Mouse (Mus musculus) lung, embryonic 14.5 days (tissue): Measurements from ENCODE around the gene Lrrc3b. TPM values are rescaled to one million over a fixed set of nuclear protein-coding genes. Genes with fewer than 3 reads are reported as not detected.

Experiments used
- ATAC-seq: fragments of 200-750 bp; cut with Nextera tagmentation; 2 replicates; pipeline ENCODE4 v1.8.0; 2017; ENCODE audit warnings: mild to moderate bottlenecking, moderate TSS enrichment, moderate library complexity; ENCODE audit not compliant: insufficient read depth
- DNase-seq: peaks from one replicate; pipeline ENCODE4 v3.0.0-alpha.2; 2015
- H3K27ac ChIP-seq: fragments of 300-500 bp; sonication (generic); 2 replicates; pipeline ENCODE4 v1.5.1; 2014; ENCODE audit warnings: low read depth, mild to moderate bottlenecking, moderate library complexity
- H3K27me3 ChIP-seq: fragments of 300-500 bp; sonication (generic); 2 replicates; pipeline ENCODE4 v1.6.1; 2014; ENCODE audit warnings: low read length, control low read depth; ENCODE audit not compliant: insufficient read depth
- H3K36me3 ChIP-seq: fragments of 300-500 bp; sonication (generic); 2 replicates; pipeline ENCODE4 v1.6.1; 2014; ENCODE audit warnings: control low read depth; ENCODE audit not compliant: insufficient read depth
- H3K4me1 ChIP-seq: fragments of 300-500 bp; sonication (generic); 2 replicates; pipeline ENCODE4 v1.6.1; 2014; ENCODE audit warnings: antibody characterized with exemption, control low read depth; ENCODE audit not compliant: insufficient read depth
- H3K4me2 ChIP-seq: fragments of 300-500 bp; sonication (generic); 2 replicates; pipeline ENCODE4 v1.6.1; 2014; ENCODE audit warnings: mild to moderate bottlenecking
- H3K4me3 ChIP-seq: fragments of 300-500 bp; sonication (generic); 2 replicates; pipeline ENCODE4 v1.5.1; 2014; ENCODE audit warnings: low read depth, low read length
- H3K9ac ChIP-seq: fragments of 300-500 bp; sonication (generic); 2 replicates; pipeline ENCODE4 v1.6.1; 2014
- H3K9me3 ChIP-seq: fragments of 300-500 bp; sonication (generic); 2 replicates; pipeline ENCODE4 v1.6.1; 2016; ENCODE audit warnings: low read depth, low read length, control low read depth
- CTCF ChIP-seq: IDR thresholded peaks from 2 replicates; pipeline ENCODE4 v1.5.1; 2016; ENCODE audit warnings: antibody characterized with exemption, low read depth
- WGBS: fragments of 180-500 bp; shearing (Covaris S2); extraction: QIAGEN DNeasy Blood & Tissue Kit; methylation state at CpG from one replicate; pipeline ENCODE4 v1.1.7; 2014; 5-methylcytosine and 5-hydroxymethylcytosine counted together
- polyA plus RNA-seq: library from polyadenylated mRNA; unstranded; fragments of >200 nt; fragmentation: Nextera tagmentation; extraction: Ambion mirVana; gene quantifications from 2 replicates; pipeline ENCODE4 v1.2.1, GENCODE M21; 2014

The Lrrc3b gene
- polyA plus RNA-seq, 1 experiment from 2014 or later: 2.5 TPM

- no peaks in the 10 kb centered on the region for H3K9me3 ChIP-seq
- no peak for DNase-seq
- no peak overlapping the region for H3K4me3 ChIP-seq
- H3K4me2 ChIP-seq: no peak overlapping the region
- 47% methylated on average over 2 of the region's 2 CpGs for WGBS
- H3K27ac ChIP-seq: no peak overlapping the region
- no peaks in the 10 kb centered on the region for H3K4me1 ChIP-seq
- H3K9ac ChIP-seq: no peak overlapping the region
- no peak for TF ChIP-seq CTCF
- no peaks in the 10 kb centered on the region for H3K27me3 ChIP-seq
- no peak for ATAC-seq
- no peaks in the 10 kb centered on the region for H3K36me3 ChIP-seq
These were observed 105.7 kb downstream of the Lrrc3b start for GRCm38 (mm10) chr14:15333130-15333529.

- WGBS: 49% methylated on average over 1 of the region's 1 CpGs
- no peak for TF ChIP-seq CTCF
- no peak for ATAC-seq
These were observed 107.4 kb downstream of the Lrrc3b start for GRCm38 (mm10) chr14:15331370-15331769.

GRCm38 (mm10) chr14:15330155-15330554, 108.6 kb downstream of the Lrrc3b start:
- TF ChIP-seq CTCF: no peak
- Histone ChIP-seq H3K9me3 (no peaks in the 10 kb centered on the region), H3K27ac (no peak overlapping the region), H3K4me2 (no peak overlapping the region), H3K9ac (no peak overlapping the region), H3K27me3 (no peaks in the 10 kb centered on the region), H3K4me3 (no peak overlapping the region), H3K4me1 (no peaks in the 10 kb centered on the region), H3K36me3 (no peaks in the 10 kb centered on the region)
- no peak for ATAC-seq
- 48% methylated on average over 1 of the region's 1 CpGs for WGBS
- no peak for DNase-seq

More at GRCm38 (mm10) chr14:15331370-15331769, 107.4 kb downstream of the Lrrc3b start:
- H3K27me3 ChIP-seq: no peaks in the 10 kb centered on the region
- no peaks in the 10 kb centered on the region for H3K9me3 ChIP-seq
- no peak overlapping the region for H3K4me2 ChIP-seq
- H3K4me3 ChIP-seq: no peak overlapping the region
- H3K27ac ChIP-seq: no peak overlapping the region
- H3K9ac ChIP-seq: no peak overlapping the region
- H3K4me1 ChIP-seq: no peaks in the 10 kb centered on the region
- no peaks in the 10 kb centered on the region for H3K36me3 ChIP-seq
- DNase-seq: no peak

DNA sequence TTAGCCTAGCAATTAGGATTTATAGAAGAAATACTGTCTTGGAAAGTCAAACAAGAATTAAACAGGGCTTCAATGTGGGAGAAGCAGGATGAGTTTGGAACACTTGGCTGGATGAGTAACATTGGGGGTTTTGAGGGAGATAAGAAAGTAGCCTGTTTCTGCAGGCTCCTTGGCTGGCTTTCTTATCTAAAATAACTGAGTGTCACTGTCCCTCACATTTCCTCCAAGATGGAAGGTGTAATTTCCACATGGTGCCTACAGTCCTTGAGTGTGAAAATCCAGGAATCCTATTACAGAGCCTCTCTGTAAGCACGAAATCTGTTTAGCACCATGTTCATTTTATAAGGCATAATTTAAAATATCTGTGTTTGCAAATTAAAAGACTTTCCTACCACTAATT, 112.9 kb downstream of the Lrrc3b start:
- H3K9me3 ChIP-seq: no peaks in the 10 kb centered on the region
- H3K27me3 ChIP-seq: no peaks in the 10 kb centered on the region
- H3K4me2 ChIP-seq: no peak overlapping the region
- no peak for ATAC-seq
- no peak overlapping the region for H3K9ac ChIP-seq
- TF ChIP-seq CTCF: no peak
- no peaks in the 10 kb centered on the region for H3K4me1 ChIP-seq
- WGBS: 85% methylated on average over 1 of the region's 1 CpGs
- DNase-seq: no peak
- no peak overlapping the region for H3K4me3 ChIP-seq
- H3K27ac ChIP-seq: no peak overlapping the region
- H3K36me3 ChIP-seq: no peaks in the 10 kb centered on the region

DNA sequence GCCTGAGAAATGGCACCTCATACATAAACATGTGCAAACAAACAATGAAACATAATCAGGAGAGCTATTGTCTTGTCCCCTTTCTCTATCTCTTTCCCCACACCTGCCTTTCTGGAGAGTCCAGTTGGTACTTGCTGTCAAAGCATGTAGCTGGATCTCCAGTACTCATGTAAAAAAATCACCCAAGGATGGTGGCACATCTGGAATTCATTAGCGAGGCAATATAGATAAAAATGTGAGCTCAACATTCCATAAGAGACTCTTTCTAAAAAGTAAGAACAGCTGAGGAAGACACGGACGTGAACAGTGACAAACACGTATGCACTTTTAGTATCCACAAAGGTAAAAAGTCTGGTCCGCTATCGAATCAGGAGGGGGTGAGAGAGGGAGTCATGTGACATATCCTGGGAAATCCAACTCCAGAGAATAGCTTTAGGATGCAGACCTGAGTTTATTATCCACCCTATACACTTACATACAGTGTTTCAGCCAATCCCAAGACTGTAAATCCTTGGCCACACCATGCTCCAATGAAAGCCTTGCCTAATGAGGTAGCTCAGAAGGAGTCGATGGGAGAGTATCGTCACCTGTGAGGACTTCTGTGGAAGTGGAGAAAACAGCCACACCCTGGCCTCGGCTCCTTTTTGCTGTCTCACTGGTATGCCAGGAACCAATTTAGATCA, 116.2 kb downstream of the Lrrc3b start:
- H3K4me2 ChIP-seq: no peak overlapping the region
- H3K9me3 ChIP-seq: no peaks in the 10 kb centered on the region
- H3K27ac ChIP-seq: no peak overlapping the region
- ATAC-seq: no peak
- DNase-seq: no peak
- H3K36me3 ChIP-seq: no peaks in the 10 kb centered on the region
- 73% methylated on average over 9 of the region's 9 CpGs for WGBS
- no peak overlapping the region for H3K9ac ChIP-seq
- no peaks in the 10 kb centered on the region for H3K27me3 ChIP-seq
- H3K4me1 ChIP-seq: no peaks in the 10 kb centered on the region
- H3K4me3 ChIP-seq: no peak overlapping the region
- no peak for TF ChIP-seq CTCF

- DNase-seq: no peak
- Histone ChIP-seq H3K4me3 (no peak overlapping the region), H3K4me1 (no peaks in the 10 kb centered on the region), H3K9me3 (no peaks in the 10 kb centered on the region), H3K27ac (no peak overlapping the region), H3K36me3 (no peaks in the 10 kb centered on the region), H3K27me3 (no peaks in the 10 kb centered on the region), H3K4me2 (no peak overlapping the region), H3K9ac (no peak overlapping the region)
- ATAC-seq: no peak
- no peak for TF ChIP-seq CTCF
These were observed 119.3 kb downstream of the Lrrc3b start for GRCm38 (mm10) chr14:15319399-15319915.

DNA sequence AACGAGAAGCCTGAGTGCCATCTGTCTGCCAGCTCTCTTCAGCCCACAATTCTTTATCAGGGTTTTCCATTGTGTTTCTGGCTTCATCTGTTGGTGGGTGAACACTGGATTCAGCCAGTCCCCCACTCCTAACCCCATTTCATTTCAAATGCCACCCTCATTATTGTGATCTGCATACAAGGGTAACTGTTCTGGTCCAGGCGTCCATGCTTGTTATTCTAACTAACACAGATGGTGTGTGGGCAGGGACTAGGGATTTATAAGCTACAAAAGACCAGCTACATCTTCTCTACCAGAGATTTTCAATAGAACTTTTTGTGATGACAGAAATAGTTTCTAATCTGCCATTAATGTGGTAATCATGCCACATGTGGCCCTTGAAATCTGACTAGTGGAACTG, 130.2 kb downstream of the Lrrc3b start:
- H3K9ac ChIP-seq: no peak overlapping the region
- no peak for ATAC-seq
- 68% methylated on average over 2 of the region's 2 CpGs for WGBS
- H3K4me2 ChIP-seq: no peak overlapping the region
- no peak overlapping the region for H3K4me3 ChIP-seq
- no peaks in the 10 kb centered on the region for H3K36me3 ChIP-seq
- H3K27ac ChIP-seq: no peak overlapping the region
- no peak for DNase-seq
- H3K27me3 ChIP-seq: no peaks in the 10 kb centered on the region
- no peaks in the 10 kb centered on the region for H3K4me1 ChIP-seq
- H3K9me3 ChIP-seq: no peaks in the 10 kb centered on the region
- no peak for TF ChIP-seq CTCF
